Mouse (Mus musculus) adrenal gland, adult 8-10 months (tissue): ENCODE data around the gene Cc2d1b. TPM values are rescaled to one million over a fixed set of nuclear protein-coding genes. Genes with fewer than 3 reads are reported as not detected.

Experiments
- DNase-seq: peaks from one replicate; pipeline ENCODE4 v3.0.0; 2022
- total RNA-seq, 4 experiments: library from RNA; stranded (reverse); gene quantifications; 2 replicates each; pipeline ENCODE4 v1.2.4; 2022

Cc2d1b gene
- total RNA-seq, 4 experiments from 2014 or later, result 54.8 to 66.1 (median 59.4) TPM

DNA sequence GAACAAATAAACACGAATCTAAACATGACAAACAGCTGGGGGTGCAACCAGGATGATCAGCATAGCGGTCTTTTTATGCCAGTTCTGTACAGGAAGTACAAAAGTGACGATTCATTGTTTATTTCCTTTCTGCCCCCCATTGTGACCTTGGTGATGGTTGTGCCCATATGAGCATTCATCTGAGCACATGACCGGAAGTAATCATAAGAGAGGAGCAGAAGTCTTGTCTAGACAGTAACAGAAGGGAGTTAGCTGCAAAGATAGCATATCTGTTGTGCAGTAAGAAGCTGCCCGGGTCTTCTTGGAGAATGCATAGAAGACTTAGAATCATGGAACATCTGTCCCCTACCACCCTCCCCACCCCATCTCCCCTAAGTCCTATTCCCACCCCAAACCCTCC, 19.0 kb downstream of the Cc2d1b start:
- no peak for DNase-seq

DNA sequence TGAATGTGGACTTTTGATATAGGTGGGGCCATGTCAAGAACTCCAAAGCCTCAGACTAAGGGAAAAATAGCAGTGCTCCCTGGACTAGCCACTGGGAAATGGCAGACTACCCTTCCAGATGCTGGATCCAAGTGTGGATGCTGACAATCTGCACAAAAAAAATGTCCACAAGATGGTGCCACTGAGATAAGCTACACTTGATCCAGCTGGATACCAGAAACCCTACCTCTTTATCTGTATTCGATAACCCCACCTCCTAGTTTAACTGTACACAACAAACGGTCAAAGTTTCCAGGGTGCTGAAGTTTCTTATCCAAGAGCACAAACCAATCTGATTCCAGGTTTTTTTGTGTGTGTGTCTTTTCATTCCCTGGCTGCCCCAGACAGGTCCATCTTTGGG, 44.7 kb downstream of the Cc2d1b start:
- no peak for DNase-seq

Other genes starting within 250 kb of the Cc2d1b start
- gene Shisal2a, start 236.6 kb upstream of the Cc2d1b start, total RNA-seq, result 1 to 10 TPM; 4.6 to 8.5 (median 5.7) TPM
- 1 to 10 TPM; 5.5 to 8.7 (median 7.0) TPM for gene Gpx7, start 213.0 kb upstream of the Cc2d1b start, total RNA-seq
- 10 to 100 TPM; 22.8 to 56.4 (median 31.0) TPM for gene Tut4, start 160.5 kb upstream of the Cc2d1b start, total RNA-seq
- gene Prpf38a, start 40.6 kb upstream of the Cc2d1b start, total RNA-seq, result 10 to 100 TPM; 24.1 to 31.1 (median 28.9) TPM
- gene Orc1, start 40.5 kb upstream of the Cc2d1b start, total RNA-seq, result under 1 TPM; 0.26 to 0.63 (median 0.33) TPM
- 1 to 10 TPM in 2 of 4 experiments, under 1 TPM in 2; 0.70 to 1.9 (median 0.90) TPM for gene 3110021N24Rik, start 99.7 kb downstream of the Cc2d1b start, total RNA-seq
- gene Zfyve9, start 160.9 kb downstream of the Cc2d1b start, total RNA-seq, result 10 to 100 TPM; 29.0 to 35.6 (median 34.1) TPM
- gene Btf3l4, start 213.7 kb downstream of the Cc2d1b start, total RNA-seq, result 100 to 1,000 TPM; 127 to 133 (median 131) TPM
- gene Txndc12, start 214.7 kb downstream of the Cc2d1b start, total RNA-seq, result 10 to 100 TPM; 62.5 to 76.1 (median 70.7) TPM
- gene Kti12, start 227.8 kb downstream of the Cc2d1b start, total RNA-seq, result 10 to 100 TPM; 30.5 to 36.2 (median 31.8) TPM
- not detected for gene A730015C16Rik, start 228.7 kb downstream of the Cc2d1b start, total RNA-seq